ENCODE assay signal across 22 mouse cellular contexts in genomic region chr4:47427606-47428005, GRCm38 (mm10). TPM values are rescaled to one million over a fixed set of nuclear protein-coding genes. Genes with fewer than 3 reads are reported as not detected.
DNase-seq lines count a peak whose midpoint lies in the region; ATAC-seq and TF ChIP-seq lines count a peak whose summit lies in the region.
"Had no signal": no experiment of that assay in that cellular context is flagged by ENCODE, and none has a peak within 500 bp of the region (broad histone marks: within the 10 kb centered on the region; RNA-seq: fewer than 3 reads in every experiment).

No protein-coding gene starts in this region.

- no peaks in the 10 kb centered on the region; the same call in 1 of the 2 replicates for H3K4me1 ChIP-seq in hindbrain, embryonic 14.5 days (replicated peaks; ENCODE audit: control insufficient read depth, insufficient read depth, low read length)
- no peaks in the 10 kb centered on the region for H3K4me1 ChIP-seq in hindbrain, postnatal 0 days (ENCODE audit: insufficient read depth, low read length)
- no peaks in the 10 kb centered on the region for H3K4me1 ChIP-seq in midbrain, embryonic 11.5 days (ENCODE audit: control insufficient read depth, insufficient read depth, low read length)
- H3K4me1 ChIP-seq in midbrain, embryonic 13.5 days (replicated peaks), result peaks cover 11% of the 10 kb centered on the region; the same call in 1 of the 2 replicates
- H3K4me1 ChIP-seq: embryonic facial prominence, embryonic 12.5 days; forebrain, embryonic 15.5 days had no signal

- no peaks in the 10 kb centered on the region for H3K9me3 ChIP-seq in hindbrain, embryonic 14.5 days (ENCODE audit: control insufficient read depth, low read length)
- no peaks in the 10 kb centered on the region for H3K9me3 ChIP-seq in hindbrain, postnatal 0 days (ENCODE audit: low read length)
- H3K9me3 ChIP-seq in midbrain, embryonic 11.5 days (ENCODE audit: control insufficient read depth, low read length), result no peaks in the 10 kb centered on the region
- no peaks in the 10 kb centered on the region for H3K9me3 ChIP-seq in midbrain, embryonic 13.5 days
- H3K9me3 ChIP-seq: embryonic facial prominence, embryonic 10.5 days; embryonic facial prominence, embryonic 12.5 days; forebrain, embryonic 13.5 days; forebrain, embryonic 15.5 days; G1E had no signal

- DNase-seq in hindbrain, embryonic 14.5 days (ENCODE audit: low spot score), result no peak
- DNase-seq in hindbrain, postnatal 0 days (ENCODE audit: low spot score), result no peak
- peak; percentile 74 for DNase-seq in midbrain, embryonic 11.5 days (ENCODE audit: low spot score, missing footprints)
- DNase-seq: adrenal gland, adult 8-10 months; adrenal gland, postnatal 14 days; adrenal gland, postnatal 36 days; cerebellum, adult 11-12 months; cerebellum, adult 2 months; cerebellum, adult 9-10 months; cerebellum, postnatal 10 days; cerebellum, postnatal 25 days; forebrain, postnatal 0 days had no signal

- ATAC-seq in hindbrain, embryonic 14.5 days (ENCODE audit: low FRiP score), result 0 out of 2 replicates have a peak, but pooled peaks have one; percentile 13
- ATAC-seq in hindbrain, postnatal 0 days, result no peak
- ATAC-seq in midbrain, embryonic 11.5 days (ENCODE audit: low FRiP score), result no peak
- ATAC-seq in midbrain, embryonic 13.5 days, result no peak
- ATAC-seq in CD4-positive, CD25-positive, alpha-beta regulatory T cell, adult 4 months, result no peak
- ATAC-seq: activated CD4-positive, CD25-positive, alpha-beta regulatory T cell, adult 4 months; forebrain, embryonic 13.5 days; forebrain, embryonic 15.5 days; forebrain, postnatal 0 days; Patski had no signal

- H3K27ac ChIP-seq in hindbrain, embryonic 14.5 days, result no peak overlapping the region
- H3K27ac ChIP-seq in hindbrain, postnatal 0 days, result no peak overlapping the region
- H3K27ac ChIP-seq in midbrain, embryonic 11.5 days (ENCODE audit: low read depth, low read length), result no peak overlapping the region
- no peak overlapping the region for H3K27ac ChIP-seq in midbrain, embryonic 13.5 days
- H3K27ac ChIP-seq: embryonic facial prominence, embryonic 10.5 days; embryonic facial prominence, embryonic 12.5 days; forebrain, embryonic 13.5 days; forebrain, embryonic 15.5 days had no signal

- H3K4me3 ChIP-seq in hindbrain, embryonic 14.5 days (replicated peaks; ENCODE audit: low read length), result no peak overlapping the region
- no peak overlapping the region for H3K4me3 ChIP-seq in hindbrain, postnatal 0 days (ENCODE audit: low read length)
- no peak overlapping the region for H3K4me3 ChIP-seq in midbrain, embryonic 11.5 days (ENCODE audit: low read depth, low read length)
- no peak overlapping the region for H3K4me3 ChIP-seq in midbrain, embryonic 13.5 days (replicated peaks)
- H3K4me3 ChIP-seq: embryonic facial prominence, embryonic 10.5 days; embryonic facial prominence, embryonic 12.5 days; forebrain, embryonic 13.5 days; forebrain, embryonic 15.5 days had no signal

- no peak overlapping the region for H3K4me2 ChIP-seq in hindbrain, embryonic 14.5 days (replicated peaks)
- H3K4me2 ChIP-seq in hindbrain, postnatal 0 days (ENCODE audit: low read depth, low read length), result no peak overlapping the region
- no peak overlapping the region for H3K4me2 ChIP-seq in midbrain, embryonic 11.5 days
- H3K4me2 ChIP-seq in midbrain, embryonic 13.5 days (replicated peaks), result no peak overlapping the region
- H3K4me2 ChIP-seq: embryonic facial prominence, embryonic 12.5 days; forebrain, embryonic 13.5 days; forebrain, embryonic 15.5 days had no signal

- no peaks in the 10 kb centered on the region for H3K36me3 ChIP-seq in hindbrain, embryonic 14.5 days (replicated peaks; ENCODE audit: control insufficient read depth, insufficient read depth)
- H3K36me3 ChIP-seq in hindbrain, postnatal 0 days (ENCODE audit: insufficient read depth, low read length), result no peaks in the 10 kb centered on the region
- H3K36me3 ChIP-seq in midbrain, embryonic 11.5 days (ENCODE audit: control insufficient read depth, insufficient read depth, low read length), result no peaks in the 10 kb centered on the region
- no peaks in the 10 kb centered on the region for H3K36me3 ChIP-seq in midbrain, embryonic 13.5 days
- H3K36me3 ChIP-seq: embryonic facial prominence, embryonic 10.5 days; embryonic facial prominence, embryonic 12.5 days; forebrain, embryonic 15.5 days; G1E had no signal

- H3K9ac ChIP-seq in hindbrain, embryonic 14.5 days, result no peak overlapping the region
- H3K9ac ChIP-seq in hindbrain, postnatal 0 days (replicated peaks; ENCODE audit: low read length), result no peak overlapping the region
- no peak overlapping the region for H3K9ac ChIP-seq in midbrain, embryonic 11.5 days (ENCODE audit: low read length)
- H3K9ac ChIP-seq in midbrain, embryonic 13.5 days (replicated peaks), result no peak overlapping the region
- H3K9ac ChIP-seq: embryonic facial prominence, embryonic 12.5 days; forebrain, embryonic 13.5 days; forebrain, embryonic 15.5 days; forebrain, postnatal 0 days had no signal

- no peaks in the 10 kb centered on the region for H3K27me3 ChIP-seq in hindbrain, embryonic 14.5 days (ENCODE audit: control insufficient read depth, insufficient read depth, low read length)
- no peaks in the 10 kb centered on the region for H3K27me3 ChIP-seq in hindbrain, postnatal 0 days (ENCODE audit: insufficient read depth, low read length)
- no peaks in the 10 kb centered on the region for H3K27me3 ChIP-seq in midbrain, embryonic 11.5 days (ENCODE audit: control insufficient read depth, insufficient read depth, low read length)
- no peaks in the 10 kb centered on the region for H3K27me3 ChIP-seq in midbrain, embryonic 13.5 days
- H3K27me3 ChIP-seq: CH12.LX; embryonic facial prominence, embryonic 12.5 days; forebrain, embryonic 15.5 days; Patski had no signal

- TF ChIP-seq CTCF in hindbrain, postnatal 0 days (IDR thresholded peaks at IDR 0.05; ENCODE audit: low read depth), result no peak

- WGBS in hindbrain, embryonic 14.5 days, result 74% methylated on average over 3 of the region's 3 CpGs
- 71% methylated on average over 3 of the region's 3 CpGs for WGBS in hindbrain, postnatal 0 days
- WGBS in midbrain, embryonic 11.5 days, result 60% methylated on average over 3 of the region's 3 CpGs
- WGBS in midbrain, embryonic 13.5 days, result 71% methylated on average over 3 of the region's 3 CpGs

RNA-seq across cellular contexts. Expression of gene Alg2, which starts 46.5 kb away (rescaled TPM):
- 370 and 390 TPM in 2 replicates for polyA plus RNA-seq in hindbrain, embryonic 14.5 days (2014; fragmentation: Nextera tagmentation; extraction: Ambion mirVana)
- 212 and 217 TPM in 2 replicates for total RNA-seq in hindbrain, postnatal 0 days (2014; rRNA removed)
- polyA plus RNA-seq in hindbrain, postnatal 0 days (2015; fragmentation: Nextera tagmentation; extraction: Ambion mirVana), result 265 and 288 TPM in 2 replicates
- 133 and 141 TPM in 2 replicates for polyA plus RNA-seq in midbrain, embryonic 11.5 days (2014; fragmentation: Nextera tagmentation; extraction: Ambion mirVana)
- 250 and 255 TPM in 2 replicates for polyA plus RNA-seq in midbrain, embryonic 13.5 days (2015; fragmentation: Nextera tagmentation; extraction: Ambion mirVana)
- polyA plus RNA-seq in CD4-positive, CD25-positive, alpha-beta regulatory T cell, adult 4 months (2017; shearing (Covaris generic)), result 1 to 10 TPM; 8.3 to 9.2 TPM

RNA-seq across cellular contexts. Expression of gene Sec61b, which starts 46.9 kb away (rescaled TPM):
- 247 and 266 TPM in 2 replicates for polyA plus RNA-seq in hindbrain, embryonic 14.5 days (2014; fragmentation: Nextera tagmentation; extraction: Ambion mirVana)
- 211 and 228 TPM in 2 replicates for total RNA-seq in hindbrain, postnatal 0 days (2014; rRNA removed)
- 247 and 259 TPM in 2 replicates for polyA plus RNA-seq in hindbrain, postnatal 0 days (2015; fragmentation: Nextera tagmentation; extraction: Ambion mirVana)
- polyA plus RNA-seq in midbrain, embryonic 11.5 days (2014; fragmentation: Nextera tagmentation; extraction: Ambion mirVana), result 332 and 364 TPM in 2 replicates
- polyA plus RNA-seq in midbrain, embryonic 13.5 days (2015; fragmentation: Nextera tagmentation; extraction: Ambion mirVana), result 288 and 302 TPM in 2 replicates
- 100 to 1,000 TPM; 231 to 289 TPM for polyA plus RNA-seq in CD4-positive, CD25-positive, alpha-beta regulatory T cell, adult 4 months (2017; shearing (Covaris generic))

Comparison
In these comparisons a context has a peak if more than half of its experiments do, and no peak if none do; other contexts are left out.
1. RNA of gene Alg2, which starts 46.5 kb away (polyA plus RNA-seq): 370 to 390 TPM in hindbrain, embryonic 14.5 days, 265 to 288 TPM in hindbrain, postnatal 0 days, 250 to 255 TPM in midbrain, embryonic 13.5 days and 133 to 141 TPM in midbrain, embryonic 11.5 days; 8.3 to 9.2 TPM in CD4-positive, CD25-positive, alpha-beta regulatory T cell, adult 4 months; every median in the first group is over 10 times any median in the second.